Mouse (Mus musculus): Measurements from ENCODE around the gene Crtc3. TPM values are rescaled to one million over a fixed set of nuclear protein-coding genes. Genes with fewer than 3 reads are reported as not detected.

The Crtc3 gene
- 2.7 TPM for polyA plus RNA-seq (2014; fragmentation: Illumina TruSeq; extraction: RNeasy Lipid Tissue Mini Kit (QIAGEN cat#74804); ENCODE audit: low read depth, low replicate concordance)

GRCm38 (mm10) chr7:80688556-80689220, at the start of gene Crtc3:
Gene Crtc3, minus strand, starts transcription at chr7:80688877.

Other genes starting within 250 kb of the Crtc3 start
- 58.5 TPM for gene Blm, start 153.8 kb downstream of the Crtc3 start, polyA plus RNA-seq (2014; fragmentation: Illumina TruSeq; extraction: RNeasy Lipid Tissue Mini Kit (QIAGEN cat#74804); ENCODE audit: low read depth, low replicate concordance)
- gene Iqgap1, start 137.1 kb upstream of the Crtc3 start, polyA plus RNA-seq (2014; fragmentation: Illumina TruSeq; extraction: RNeasy Lipid Tissue Mini Kit (QIAGEN cat#74804); ENCODE audit: low read depth, low replicate concordance) = 51.5 TPM
- 14.1 TPM for gene Zscan2, start 172.0 kb upstream of the Crtc3 start, polyA plus RNA-seq (2014; fragmentation: Illumina TruSeq; extraction: RNeasy Lipid Tissue Mini Kit (QIAGEN cat#74804); ENCODE audit: low read depth, low replicate concordance)
- gene Wdr73, start 212.4 kb upstream of the Crtc3 start, polyA plus RNA-seq (2014; fragmentation: Illumina TruSeq; extraction: RNeasy Lipid Tissue Mini Kit (QIAGEN cat#74804); ENCODE audit: low read depth, low replicate concordance) = 15.9 TPM
- gene Nmb, start 216.2 kb upstream of the Crtc3 start, polyA plus RNA-seq (2014; fragmentation: Illumina TruSeq; extraction: RNeasy Lipid Tissue Mini Kit (QIAGEN cat#74804); ENCODE audit: low read depth, low replicate concordance) = 2.9 TPM

Measured in testis, adult 10 weeks (tissue).